Mouse (Mus musculus) liver, adult 2 months (tissue): ENCODE measurements around the gene Wdr70. TPM values are rescaled to one million over a fixed set of nuclear protein-coding genes. Genes with fewer than 3 reads are reported as not detected.

Source experiments
- DNase-seq: peaks from one replicate; pipeline ENCODE4 v3.0.0-alpha.2; 2011; ENCODE audit warnings: low read depth, low spot score; ENCODE audit errors: extremely low read depth
- H3K27ac ChIP-seq: fragments of 200-500 bp; replicated peaks from 2 replicates; pipeline ENCODE4 v1.5.1; 2012; ENCODE audit warnings: low read depth, mild to moderate bottlenecking, control low read depth, inconsistent platforms, low read length; ENCODE audit not compliant: insufficient read depth
- H3K27me3 ChIP-seq: fragments of 200-500 bp; 2 replicates; pipeline ENCODE4 v1.6.1; 2012; ENCODE audit warnings: mild to moderate bottlenecking, moderate library complexity, low read length, inconsistent platforms; ENCODE audit not compliant: control insufficient read depth, insufficient read depth
- H3K36me3 ChIP-seq: fragments of 200-500 bp; 2 replicates; pipeline ENCODE4 v1.6.1; 2012; ENCODE audit warnings: low read length, inconsistent platforms; ENCODE audit not compliant: control insufficient read depth, insufficient read depth
- H3K4me1 ChIP-seq: fragments of 200-500 bp; 2 replicates; pipeline ENCODE4 v1.6.1; 2011; ENCODE audit warnings: low read length; ENCODE audit not compliant: control insufficient read depth, insufficient read depth
- H3K4me3 ChIP-seq: fragments of 200-500 bp; 2 replicates; pipeline ENCODE4 v1.5.1; 2011; ENCODE audit warnings: low read depth, mild to moderate bottlenecking, control low read depth, low read length, moderate library complexity; ENCODE audit not compliant: insufficient read depth
- H3K79me2 ChIP-seq: fragments of 200-500 bp; 2 replicates; pipeline ENCODE4 v1.6.1; 2012; ENCODE audit warnings: inconsistent platforms, mild to moderate bottlenecking, low read length, moderate library complexity; ENCODE audit not compliant: control insufficient read depth, insufficient read depth
- H3K9ac ChIP-seq: fragments of 200-500 bp; 2 replicates; pipeline ENCODE4 v1.6.1; 2012; ENCODE audit warnings: low read depth, mild to moderate bottlenecking, control low read depth, inconsistent platforms, low read length
- CTCF ChIP-seq: fragments of 200-500 bp; IDR thresholded peaks from 2 replicates; pipeline ENCODE4 v1.5.1; 2011; ENCODE audit warnings: low read depth, low read length, control low read depth
- POLR2A ChIP-seq: fragments of 200-500 bp; IDR thresholded peaks from 2 replicates; pipeline ENCODE4 v1.6.1; 2011; ENCODE audit warnings: low read length, control low read depth; ENCODE audit not compliant: insufficient read depth; ENCODE audit errors: extremely low read depth
- WGBS: fragments of 180-500 bp; shearing (Covaris S2); methylation state at CpG from one replicate; pipeline ENCODE4 v1.1.7; 2018; 5-methylcytosine and 5-hydroxymethylcytosine counted together
- polyA plus RNA-seq: library from polyadenylated mRNA; depleted of rRNA; stranded (reverse); fragments of >200 nt; gene quantifications from 2 replicates; pipeline ENCODE4 v1.2.3, GENCODE M21; 2012
- total RNA-seq: library from RNA; depleted of rRNA; stranded (reverse); fragments of >200 nt; gene quantifications from 2 replicates; pipeline ENCODE4 v1.2.3, GENCODE M21; 2014

Gene Wdr70
- total and polyA plus RNA-seq, 2 experiments: 5.5 to 9.1 TPM

- Histone ChIP-seq H3K79me2 (no peaks in the 10 kb centered on the region), H3K4me1 (no peaks in the 10 kb centered on the region), H3K36me3 (no peaks in the 10 kb centered on the region), H3K9ac (no peak overlapping the region), H3K27ac (no peak overlapping the region), H3K4me3 (no peak overlapping the region), H3K27me3 (no peaks in the 10 kb centered on the region)
- DNase-seq: no peak
- TF ChIP-seq POLR2A (no peak), CTCF (no peak)
- 66% methylated on average over 5 of the region's 5 CpGs for WGBS
These were observed 226.5 kb downstream of the Wdr70 start for GRCm38 (mm10) chr15:7872473-7872872.

- no peak for TF ChIP-seq CTCF
These were observed 233.7 kb downstream of the Wdr70 start for GRCm38 (mm10) chr15:7865305-7865704.

GRCm38 (mm10) chr15:7863328-7863727 is 235.7 kb downstream of the Wdr70 start:
- no peak overlapping the region for H3K9ac ChIP-seq
- no peaks in the 10 kb centered on the region for H3K79me2 ChIP-seq
- no peaks in the 10 kb centered on the region for H3K4me1 ChIP-seq
- no peaks in the 10 kb centered on the region for H3K36me3 ChIP-seq
- H3K4me3 ChIP-seq: no peak overlapping the region
- no peaks in the 10 kb centered on the region for H3K27me3 ChIP-seq
- TF ChIP-seq CTCF (no peak), POLR2A (no peak)
- no peak for DNase-seq
- H3K27ac ChIP-seq: no peak overlapping the region
- 73% methylated on average over 5 of the region's 5 CpGs for WGBS

More at GRCm38 (mm10) chr15:7865305-7865704, 233.7 kb downstream of the Wdr70 start:
- no peaks in the 10 kb centered on the region for H3K79me2 ChIP-seq
- WGBS: 57% methylated on average over 3 of the region's 3 CpGs
- H3K36me3 ChIP-seq: no peaks in the 10 kb centered on the region
- H3K9ac ChIP-seq: no peak overlapping the region
- DNase-seq: no peak
- H3K27me3 ChIP-seq: no peaks in the 10 kb centered on the region
- H3K27ac ChIP-seq: no peak overlapping the region
- no peak overlapping the region for H3K4me3 ChIP-seq
- no peaks in the 10 kb centered on the region for H3K4me1 ChIP-seq

- Histone ChIP-seq H3K79me2 (no peaks in the 10 kb centered on the region), H3K9ac (no peak overlapping the region), H3K4me1 (no peaks in the 10 kb centered on the region), H3K36me3 (no peaks in the 10 kb centered on the region), H3K4me3 (no peak overlapping the region), H3K27me3 (no peaks in the 10 kb centered on the region), H3K27ac (no peak overlapping the region)
- no peak for DNase-seq
- TF ChIP-seq CTCF (no peak), POLR2A (no peak)
- 86% methylated on average over 5 of the region's 5 CpGs for WGBS
These were observed 236.1 kb downstream of the Wdr70 start for GRCm38 (mm10) chr15:7862890-7863289.

GRCm38 (mm10) chr15:7858841-7859240 is 240.2 kb downstream of the Wdr70 start:
- TF ChIP-seq CTCF (no peak), POLR2A (no peak)
- no peaks in the 10 kb centered on the region for H3K36me3 ChIP-seq
- H3K9ac ChIP-seq: no peak overlapping the region
- no peak overlapping the region for H3K27ac ChIP-seq
- no peak overlapping the region for H3K4me3 ChIP-seq
- H3K79me2 ChIP-seq: no peaks in the 10 kb centered on the region
- DNase-seq: no peak
- H3K27me3 ChIP-seq: no peaks in the 10 kb centered on the region
- 76% methylated on average over 5 of the region's 5 CpGs for WGBS
- no peaks in the 10 kb centered on the region for H3K4me1 ChIP-seq

GRCm38 (mm10) chr15:7857418-7857817 is 241.6 kb downstream of the Wdr70 start:
- WGBS: 88% methylated on average over 13 of the region's 13 CpGs
- Histone ChIP-seq H3K4me1 (no peaks in the 10 kb centered on the region), H3K36me3 (no peaks in the 10 kb centered on the region), H3K4me3 (no peak overlapping the region), H3K27ac (no peak overlapping the region), H3K79me2 (no peaks in the 10 kb centered on the region), H3K27me3 (no peaks in the 10 kb centered on the region), H3K9ac (no peak overlapping the region)
- TF ChIP-seq POLR2A: no peak
- TF ChIP-seq CTCF: no peak
- DNase-seq: no peak
